Mouse (Mus musculus): ENCODE measurements around the gene Tcf7l2. TPM values are rescaled to one million over a fixed set of nuclear protein-coding genes. Genes with fewer than 3 reads are reported as not detected.

The Tcf7l2 gene
- total and polyA plus RNA-seq, 3 experiments, result not detected

DNA sequence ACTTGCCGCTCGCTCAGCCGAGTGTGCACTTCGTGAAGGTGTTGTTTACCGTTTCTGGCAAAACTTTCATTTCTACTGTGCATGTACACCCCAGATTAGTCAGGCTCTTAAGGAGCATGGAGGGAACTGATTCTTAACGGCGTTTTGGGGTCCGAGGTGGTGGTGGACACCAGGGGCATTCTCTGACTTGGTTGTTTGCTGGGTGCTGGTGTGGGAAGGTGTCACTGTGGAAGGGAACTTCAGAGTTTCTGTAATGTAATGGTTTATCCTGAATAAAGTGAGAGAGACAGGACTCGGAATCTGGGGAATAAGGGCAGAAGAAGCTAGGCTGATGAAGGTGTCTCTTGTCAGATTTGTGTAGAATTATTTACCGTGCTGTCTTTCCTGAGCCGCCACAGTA, 151.9 kb downstream of the Tcf7l2 start:
- dilution Hi-C loops (cut with MboI; ENCODE audit: extremely low pct_ligation_motif_present, extremely low pct_unique_long_range_greater_than_20kb, low sequenced_read_pairs), result no loop called here

DNA sequence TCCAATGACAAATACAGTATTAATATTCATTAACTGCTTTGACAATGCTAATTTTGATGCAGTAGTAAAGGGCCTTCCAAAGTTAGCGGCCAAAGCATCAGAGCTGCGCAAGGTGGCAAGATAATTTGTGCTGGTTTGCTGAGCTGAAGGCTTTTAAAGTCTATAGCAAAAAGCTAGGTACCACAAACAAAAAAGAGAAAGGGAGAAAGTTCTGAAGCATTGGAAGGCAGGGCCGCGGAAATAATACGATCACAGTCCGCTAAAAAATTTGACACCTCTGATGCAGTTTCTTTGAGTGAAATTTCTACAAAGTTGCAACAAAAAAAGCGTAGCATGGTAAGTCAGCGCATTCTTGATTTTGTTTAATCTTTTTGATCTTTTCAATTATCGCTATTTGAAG, 152.8 kb downstream of the Tcf7l2 start:
- no peak for TF ChIP-seq KAT2A (IDR thresholded peaks at IDR 0.05; ENCODE audit: insufficient replicate concordance, low read length)
- no peak for TF ChIP-seq IRF4 (IDR thresholded peaks at IDR 0.05; ENCODE audit: low read depth, low read length)
- TF ChIP-seq GABPA (IDR thresholded peaks at IDR 0.05; ENCODE audit: insufficient replicate concordance, low read depth, low read length), result no peak
- TF ChIP-seq BHLHE40 (IDR thresholded peaks at IDR 0.05; ENCODE audit: low read depth, low read length), result no peak
- TF ChIP-seq JUN (IDR thresholded peaks at IDR 0.05; ENCODE audit: insufficient read depth, low read depth, low read length), result no peak
- H3K79me2 ChIP-seq (replicated peaks; ENCODE audit: control insufficient read depth, extremely low read depth, insufficient read depth, poor library complexity, severe bottlenecking), result no peaks in the 10 kb centered on the region
- no peak overlapping the region for H3K9ac ChIP-seq (ENCODE audit: insufficient read depth, low read depth)
- no peaks in the 10 kb centered on the region; a peak in 1 of 4 replicates for H3K4me1 ChIP-seq (ENCODE audit: control insufficient read depth in 1 of 2, insufficient read depth in 2 of 2)
- H3K4me2 ChIP-seq (ENCODE audit: insufficient read depth, low read depth, poor library complexity, severe bottlenecking), result no peak overlapping the region
- H3K9me3 ChIP-seq (replicated peaks; ENCODE audit: low read length), result no peaks in the 10 kb centered on the region
- H3K36me3 ChIP-seq (replicated peaks in 1 of 2; ENCODE audit: control insufficient read depth in 1 of 2, insufficient read depth in 1 of 2, low read length in 1 of 2), result no peaks in the 10 kb centered on the region
- dilution Hi-C loops (cut with MboI; ENCODE audit: extremely low pct_ligation_motif_present, extremely low pct_unique_long_range_greater_than_20kb, low sequenced_read_pairs), result no loop called here
- peaks cover 75% of the 10 kb centered on the region for H3K27me3 ChIP-seq (replicated peaks)
- no peak for DNase-seq (ENCODE audit: extremely low read depth)
- in situ Hi-C loops (cut with MboI; ENCODE audit: low pct_ligation_motif_present, low pct_unique_long_range_greater_than_20kb, low sequenced_read_pairs), result no loop called here
- H3K27ac ChIP-seq (ENCODE audit: insufficient read depth, low read depth), result no peak overlapping the region
- H3K4me3 ChIP-seq (replicated peaks in 1 of 3; ENCODE audit: low read depth in 2 of 3, low read length in 2 of 3, poor library complexity in 1 of 3), result no peak overlapping the region

More for the DNA sequence above, 151.9 kb downstream of the Tcf7l2 start:
- Histone ChIP-seq H3K27me3 (replicated peaks) (peaks cover 72% of the 10 kb centered on the region), H3K9ac (ENCODE audit: insufficient read depth, low read depth) (no peak overlapping the region), H3K36me3 (replicated peaks in 1 of 2; ENCODE audit: control insufficient read depth in 1 of 2, insufficient read depth in 1 of 2, low read length in 1 of 2) (no peaks in the 10 kb centered on the region), H3K4me1 (ENCODE audit: control insufficient read depth in 1 of 2, insufficient read depth in 2 of 2) (no peaks in the 10 kb centered on the region; a peak in 1 of 4 replicates), H3K79me2 (replicated peaks; ENCODE audit: control insufficient read depth, extremely low read depth, insufficient read depth, poor library complexity, severe bottlenecking) (no peaks in the 10 kb centered on the region), H3K4me2 (ENCODE audit: insufficient read depth, low read depth, poor library complexity, severe bottlenecking) (no peak overlapping the region), H3K4me3 (replicated peaks in 1 of 3; ENCODE audit: low read depth in 2 of 3, low read length in 2 of 3, poor library complexity in 1 of 3) (no peak overlapping the region), H3K27ac (ENCODE audit: insufficient read depth, low read depth) (no peak overlapping the region), H3K9me3 (replicated peaks; ENCODE audit: low read length) (no peaks in the 10 kb centered on the region)
- no peak for TF ChIP-seq BHLHE40 (IDR thresholded peaks at IDR 0.05; ENCODE audit: low read depth, low read length)
- no peak for TF ChIP-seq MEF2A (IDR thresholded peaks at IDR 0.05; ENCODE audit: borderline replicate concordance, low read depth, low read length)
- no peak for TF ChIP-seq ZNF384 (IDR thresholded peaks at IDR 0.05; ENCODE audit: low read depth, low read length)
- TF ChIP-seq MAX (IDR thresholded peaks at IDR 0.05; ENCODE audit: low read length), result no peak
- no peak for TF ChIP-seq MAFK (IDR thresholded peaks at IDR 0.05; ENCODE audit: insufficient replicate concordance, low read length)
- no peak for TF ChIP-seq MAZ (IDR thresholded peaks at IDR 0.05; ENCODE audit: low read depth, low read length)
- no peak for TF ChIP-seq IRF4 (IDR thresholded peaks at IDR 0.05; ENCODE audit: low read depth, low read length)
- TF ChIP-seq MYC (IDR thresholded peaks at IDR 0.05; ENCODE audit: low read depth, low read length), result no peak
- TF ChIP-seq USF2 (conservative IDR thresholded peaks at IDR 0.05; ENCODE audit: low read depth, low read length), result no peak
- no peak for TF ChIP-seq CHD1 (IDR thresholded peaks at IDR 0.05; ENCODE audit: low read depth, low read length)
- TF ChIP-seq TCF12 (IDR thresholded peaks at IDR 0.05; ENCODE audit: low read depth, low read length), result no peak
- TF ChIP-seq CTCF (conservative IDR thresholded peaks at IDR 0.05 in 1 of 2, IDR thresholded peaks at IDR 0.05 in 1 of 2; ENCODE audit: low read depth in 2 of 2, low read length in 2 of 2), result no peak
- TF ChIP-seq RCOR1 (conservative IDR thresholded peaks at IDR 0.05; ENCODE audit: low read depth, low read length), result no peak
- in situ Hi-C loops (cut with MboI; ENCODE audit: low pct_ligation_motif_present, low pct_unique_long_range_greater_than_20kb, low sequenced_read_pairs), result no loop called here
- DNase-seq (ENCODE audit: extremely low read depth), result no peak

All from CH12.LX (cell line).